Mouse (Mus musculus) frontal cortex, adult 2 months (tissue): ENCODE results near the gene Ext2. TPM values are rescaled to one million over a fixed set of nuclear protein-coding genes. Genes with fewer than 3 reads are reported as not detected.

ENCODE experiments used
- DNase-seq, 2 experiments: peaks; one replicate each; pipeline ENCODE4 v3.0.0; 2022; ENCODE audit warnings: low spot score in 1 of 2; ENCODE audit errors: extremely low spot score in 1 of 2
- polyA plus RNA-seq: library from polyadenylated mRNA; depleted of rRNA; stranded (reverse); fragments of >200 nt; gene quantifications from 2 replicates; pipeline ENCODE4 v1.2.3, GENCODE M21; 2012; rRNA removed

Ext2 gene
- polyA plus RNA-seq = 28.9 and 31.5 TPM in 2 replicates

DNA sequence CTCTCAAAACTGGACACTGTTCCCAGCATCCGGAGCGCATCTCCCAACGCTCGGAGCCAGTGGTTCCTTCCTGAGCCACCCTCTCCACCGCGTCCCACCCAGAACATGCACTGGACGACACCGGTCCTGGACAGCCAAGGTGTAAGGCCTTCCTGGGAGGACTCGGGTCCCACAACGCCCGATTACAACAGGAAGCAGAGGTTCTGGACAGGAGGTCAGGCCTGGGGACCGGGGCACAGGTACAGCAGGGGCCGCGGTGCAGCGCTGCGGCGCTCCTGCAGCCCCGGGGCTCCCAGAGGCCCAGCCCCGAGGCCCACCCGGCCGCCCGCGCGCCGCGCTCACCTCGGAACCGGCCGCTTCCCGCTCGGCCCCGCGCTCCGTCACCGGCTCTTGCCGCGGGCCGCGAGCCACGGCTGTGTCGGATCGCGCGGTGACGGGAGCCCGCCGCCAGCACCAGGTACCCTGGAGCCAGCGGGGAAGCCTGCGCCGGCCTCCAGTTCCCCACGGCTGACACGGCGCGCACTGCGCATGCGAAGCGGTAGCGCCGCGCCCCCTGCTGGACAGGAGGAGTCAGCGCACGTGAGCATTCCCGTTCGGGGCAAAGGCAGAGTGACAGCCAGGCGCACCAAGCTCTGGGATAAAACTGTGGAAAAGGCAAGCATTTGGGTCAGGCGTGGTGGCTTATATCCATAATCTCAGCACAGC, at the start of gene Ext2:
TSS of gene Ext2 (minus strand) at position 524 of the 705 bp plus-strand sequence.
- DNase-seq = peak; percentile 44 to 95

DNA sequence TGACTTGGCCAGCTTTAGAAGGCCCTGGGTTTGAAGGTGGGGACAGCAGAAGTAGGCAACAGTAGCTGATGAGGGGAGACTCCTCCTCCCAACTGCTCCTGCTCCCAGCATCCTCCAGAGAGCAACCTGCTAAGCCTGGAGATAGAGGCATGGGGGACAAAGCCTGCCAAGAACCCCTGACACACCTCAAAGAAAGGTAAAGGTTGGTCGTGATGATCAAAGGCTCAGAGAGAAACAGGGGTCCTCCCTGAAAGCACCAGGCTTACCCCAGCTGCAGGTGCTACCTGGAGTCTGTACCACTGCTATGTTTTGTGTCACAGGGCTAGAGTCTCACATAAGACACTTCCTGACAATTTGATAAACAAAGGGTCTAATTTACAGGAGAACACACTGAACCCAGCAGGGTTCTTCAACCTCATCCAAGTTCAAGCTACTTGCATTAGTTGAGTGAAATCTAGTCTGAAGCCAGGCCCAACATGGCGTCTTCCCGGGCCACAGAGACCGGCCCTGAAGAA, 49.1 kb upstream of the Ext2 start:
- no peak for DNase-seq

DNA sequence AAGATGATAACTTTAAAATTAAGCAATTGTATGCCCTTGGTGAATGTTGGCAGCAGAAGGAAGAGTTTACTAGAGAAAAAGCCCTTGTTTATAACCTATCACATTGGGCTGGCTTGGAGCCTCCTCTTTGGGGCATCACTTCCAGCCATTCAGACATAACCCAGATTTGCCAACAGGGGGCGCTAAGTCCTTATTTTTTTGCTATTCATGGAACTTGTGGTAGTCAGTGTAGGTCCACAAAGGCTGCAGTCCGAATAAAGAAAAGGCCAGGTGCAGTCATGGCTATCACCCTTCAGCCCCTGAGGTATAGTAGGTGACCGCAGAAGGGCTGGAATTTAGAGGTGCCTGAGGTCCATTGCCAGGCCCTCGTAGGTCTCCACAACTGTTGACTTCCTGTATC, 48.5 kb upstream of the Ext2 start:
- DNase-seq = peak; percentile 48 to 90

DNA sequence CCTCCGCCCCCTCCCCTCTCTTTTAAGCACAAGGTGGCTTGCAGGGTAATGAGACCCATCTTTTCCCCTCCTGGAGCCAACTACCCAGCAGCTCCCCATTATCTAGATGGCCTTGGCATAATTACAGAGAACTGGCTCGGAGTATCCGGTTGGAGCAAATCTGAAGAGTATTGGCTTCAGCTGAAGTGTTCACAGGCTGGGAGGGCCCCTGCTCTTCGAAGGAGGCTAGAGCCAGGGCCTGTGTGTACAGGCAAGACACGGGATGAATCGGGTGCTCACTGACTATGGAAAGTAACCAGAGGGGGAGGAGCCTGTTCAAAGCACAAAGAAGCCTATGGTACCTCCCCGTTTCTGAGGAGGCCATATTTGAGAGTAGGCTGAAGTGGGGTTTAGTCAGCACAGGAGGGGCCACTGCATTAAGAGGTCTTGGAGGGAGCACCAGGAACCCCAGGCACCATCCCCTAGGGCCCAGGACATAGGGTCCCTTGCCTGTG, 46.8 kb upstream of the Ext2 start, which contains the start of gene Accsl:
TSS of gene Accsl (minus strand) at position 51 of the 494 bp plus-strand sequence.
- no peak for DNase-seq

DNA sequence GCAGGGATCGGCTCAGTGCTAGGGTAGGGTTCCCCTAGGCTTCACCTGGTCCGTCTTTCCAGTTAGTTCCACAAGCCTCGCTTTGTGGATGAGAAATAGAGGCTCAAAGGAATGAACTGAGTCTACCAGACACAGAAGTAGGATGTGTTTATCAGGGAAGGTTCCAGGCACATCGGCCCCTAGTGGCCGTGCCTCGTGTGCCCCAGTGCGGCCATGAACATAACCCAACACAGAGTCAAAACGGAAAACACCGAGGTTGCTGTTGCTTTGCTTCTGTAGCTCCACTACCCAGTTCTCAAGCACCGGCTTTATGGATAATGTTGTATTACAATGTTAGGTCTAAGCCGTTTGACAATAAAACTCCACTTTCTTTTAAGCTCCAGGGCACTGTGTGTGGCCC, 46.2 kb upstream of the Ext2 start:
- no peak for DNase-seq

DNA sequence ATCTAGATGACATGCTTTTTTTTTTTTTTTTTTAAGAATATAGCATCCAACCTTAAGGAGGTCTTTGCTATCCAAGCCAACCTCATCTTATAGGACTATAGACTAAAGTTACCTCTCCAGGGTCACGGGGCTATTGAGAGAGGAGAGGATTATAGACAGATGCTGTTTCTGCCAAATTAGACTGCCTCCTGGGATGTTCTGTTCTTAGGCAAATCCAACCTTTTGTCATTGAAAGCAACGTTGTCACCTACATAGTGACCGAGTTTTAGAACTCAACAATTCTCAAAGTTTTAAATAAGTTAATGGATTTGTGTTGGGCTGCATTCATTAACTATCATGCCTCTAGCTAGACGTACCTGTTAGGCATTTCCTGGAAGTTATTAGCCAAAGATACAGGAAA, 40.9 kb upstream of the Ext2 start:
- no peak for DNase-seq

DNA sequence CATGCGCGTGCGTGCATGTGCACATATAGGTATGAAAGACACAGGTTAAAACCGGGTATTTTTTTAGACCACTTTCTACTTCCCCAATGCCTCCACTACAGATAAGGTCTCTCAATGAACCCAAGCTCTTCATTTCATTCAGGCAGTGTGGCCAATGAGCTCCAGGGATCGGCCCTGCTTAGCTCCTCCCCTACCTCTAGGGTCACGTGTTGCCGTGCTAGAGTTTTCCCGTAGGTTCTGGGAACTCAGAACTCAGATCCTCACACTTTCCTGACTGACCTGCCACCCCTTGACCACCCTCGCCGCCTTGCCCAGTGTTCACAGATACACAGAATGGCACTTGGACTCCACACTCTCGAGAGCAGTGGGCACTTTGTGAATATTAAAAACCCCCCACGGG, 36.5 kb upstream of the Ext2 start:
- DNase-seq = no peak

DNA sequence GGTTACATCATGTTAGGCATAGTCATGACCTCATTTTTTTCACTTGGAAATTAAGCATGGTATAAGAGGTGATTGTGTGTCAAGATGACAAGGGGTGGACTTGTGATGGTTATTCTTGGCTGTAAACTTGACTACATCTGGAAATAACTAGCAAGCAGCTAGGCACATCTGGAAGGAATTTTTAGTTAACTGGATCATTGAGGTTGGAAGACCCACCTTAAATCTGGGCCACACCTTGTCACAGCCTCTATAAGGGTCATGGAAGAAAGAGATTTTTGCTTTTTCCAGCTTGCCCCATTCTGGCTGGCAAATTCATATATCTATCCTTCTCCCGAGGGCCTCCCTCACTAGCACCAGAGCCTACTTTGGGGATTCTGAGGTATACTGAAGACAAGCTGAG, 28.9 kb upstream of the Ext2 start:
- no peak for DNase-seq

DNA sequence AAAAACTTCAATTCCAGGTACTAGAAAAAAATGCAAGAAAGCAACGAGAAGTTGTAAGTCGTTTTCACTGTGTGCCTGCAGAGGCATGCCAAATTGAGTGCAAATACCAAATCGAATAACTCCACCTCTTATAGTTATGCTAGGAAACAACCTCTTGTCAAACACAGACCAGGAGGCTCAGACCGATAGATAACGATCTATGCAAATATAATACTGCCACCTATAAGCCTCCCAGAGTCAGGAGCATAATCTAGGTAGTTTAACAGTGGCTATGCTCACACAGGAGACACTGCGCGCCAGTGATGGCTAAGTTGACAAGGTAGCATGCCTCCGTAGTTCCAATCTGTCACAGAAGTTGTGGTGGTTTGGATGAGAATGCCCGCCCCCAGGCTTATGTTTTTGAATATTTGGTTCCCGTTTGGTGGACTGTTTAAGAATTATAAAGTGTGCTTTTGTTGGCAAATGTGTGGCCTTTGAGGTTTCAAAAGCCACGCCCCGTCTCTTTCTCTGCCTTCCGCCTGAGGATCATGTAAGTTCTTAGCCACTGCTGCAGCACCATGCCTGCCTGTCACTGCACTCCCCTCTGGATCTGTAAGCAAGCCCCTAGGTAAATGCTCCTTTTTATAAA, 28.1 kb upstream of the Ext2 start:
- DNase-seq = no peak

DNA sequence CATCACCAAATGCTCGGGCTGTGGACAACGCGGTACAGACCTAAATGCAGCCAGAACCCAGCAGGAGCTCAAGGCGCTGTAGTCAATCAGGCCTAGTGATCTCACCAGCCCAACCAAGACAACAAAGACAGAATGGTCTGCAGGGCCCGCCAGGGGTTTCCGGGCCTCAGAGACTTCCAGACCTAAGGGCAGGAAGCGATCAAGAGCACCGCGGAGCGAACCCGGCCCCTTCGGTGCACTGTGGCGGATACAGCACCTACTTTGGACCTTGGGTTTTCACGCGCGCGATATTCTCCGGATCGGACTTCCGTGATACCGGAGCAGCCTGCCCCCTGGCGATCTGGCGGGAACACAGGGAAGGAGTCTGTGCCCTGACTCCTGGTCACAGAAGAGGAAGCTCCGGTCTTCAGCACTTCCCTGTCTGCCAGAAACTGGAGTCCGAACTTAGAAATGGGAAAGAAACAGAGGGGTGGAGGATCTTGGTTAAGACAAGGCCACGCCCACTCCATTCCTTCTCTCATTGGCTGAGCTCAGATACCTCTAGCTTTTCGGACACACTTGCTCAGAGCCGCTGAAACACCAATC, 27.2 kb upstream of the Ext2 start, which contains the start of gene Accs:
TSS of gene Accs (minus strand) at position 439 of the 585 bp plus-strand sequence.
- DNase-seq = peak; percentile 7 to 57

DNA sequence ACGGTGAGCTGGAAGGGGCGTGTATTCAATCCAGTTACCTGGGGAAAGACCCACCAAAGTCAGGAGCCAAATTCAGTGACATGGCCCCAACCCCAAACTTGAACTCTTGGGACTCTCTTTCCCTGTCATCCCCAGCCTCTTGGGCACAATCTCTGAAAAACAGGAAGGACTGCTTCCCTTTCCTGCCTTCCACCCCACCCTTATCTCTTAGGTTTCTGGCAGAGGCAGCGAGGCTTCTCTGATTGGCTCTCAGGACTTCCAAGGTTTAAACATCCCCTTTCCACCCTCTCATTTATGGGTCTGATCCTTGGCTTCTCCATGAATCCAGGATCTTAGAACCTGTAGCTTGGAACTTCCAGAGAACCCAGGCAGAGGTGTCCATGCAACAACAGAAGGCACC, 19.0 kb upstream of the Ext2 start:
- no peak for DNase-seq

DNA sequence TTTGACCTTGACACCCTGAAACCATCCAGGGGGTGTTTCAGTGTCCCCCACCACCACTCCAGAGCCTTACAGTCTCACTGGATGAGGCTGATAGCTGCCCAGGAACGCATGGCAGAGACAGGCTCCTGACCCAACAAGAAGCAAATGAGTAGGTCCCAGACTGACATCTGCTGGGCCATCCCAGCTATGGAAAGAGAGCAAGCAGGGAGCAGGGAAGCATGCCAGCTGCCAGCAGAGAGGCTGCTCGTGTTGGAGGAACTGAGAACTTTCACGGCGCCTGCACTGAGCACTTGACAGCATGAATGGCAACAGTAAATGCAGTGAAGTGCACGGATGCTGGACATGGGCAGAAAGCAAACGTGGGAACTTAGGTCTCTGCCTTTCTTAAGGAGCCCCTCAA, 17.7 kb upstream of the Ext2 start:
- DNase-seq = no peak

DNA sequence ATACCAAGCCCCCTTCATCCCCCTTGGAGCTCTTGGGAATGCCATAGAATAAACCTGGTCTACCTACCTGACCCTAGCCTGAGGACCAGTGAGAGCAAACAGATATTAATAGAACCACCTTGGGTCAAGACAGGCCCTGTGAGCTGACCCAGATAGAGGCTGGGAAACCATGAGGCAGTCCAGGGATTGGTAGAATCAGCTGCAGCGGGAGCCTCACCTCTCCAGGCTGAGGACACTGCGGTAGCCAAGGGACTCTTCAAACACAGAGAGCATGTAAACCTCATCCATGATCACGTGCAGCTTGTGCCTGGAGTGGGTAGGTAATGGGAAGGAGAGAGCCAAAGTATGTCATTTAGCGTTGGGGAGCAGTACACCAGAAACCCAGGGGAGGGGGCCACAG, 16.6 kb upstream of the Ext2 start:
- no peak for DNase-seq

DNA sequence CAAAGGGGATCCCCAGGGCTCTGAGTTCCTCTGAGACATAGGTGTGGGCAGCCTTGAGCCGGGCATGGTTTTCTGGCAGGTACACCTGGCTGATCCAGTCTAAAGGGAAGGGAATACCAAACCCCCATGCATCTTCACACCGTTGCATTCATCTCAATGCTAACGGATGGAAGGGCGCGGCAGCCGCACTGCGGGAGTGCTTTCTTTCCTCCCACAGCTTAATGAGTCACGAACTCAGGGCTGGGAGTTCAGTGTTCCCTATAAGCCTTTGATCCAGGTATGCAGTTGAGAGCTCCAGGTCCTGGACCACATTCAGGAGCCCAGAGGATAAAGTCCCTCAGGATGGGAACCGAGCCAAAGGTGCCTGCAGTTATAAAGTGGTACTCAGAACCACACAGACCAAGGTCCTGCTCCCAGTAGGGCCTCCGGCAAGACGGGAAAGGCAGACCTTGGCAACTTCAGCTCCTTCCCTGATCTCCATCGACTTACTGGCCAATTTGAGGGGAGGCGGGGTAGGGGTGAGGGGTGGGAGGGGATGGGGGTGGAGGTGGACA, 13.9 kb upstream of the Ext2 start:
- peak in 1 of 2 experiments; percentile 23 for DNase-seq

DNA sequence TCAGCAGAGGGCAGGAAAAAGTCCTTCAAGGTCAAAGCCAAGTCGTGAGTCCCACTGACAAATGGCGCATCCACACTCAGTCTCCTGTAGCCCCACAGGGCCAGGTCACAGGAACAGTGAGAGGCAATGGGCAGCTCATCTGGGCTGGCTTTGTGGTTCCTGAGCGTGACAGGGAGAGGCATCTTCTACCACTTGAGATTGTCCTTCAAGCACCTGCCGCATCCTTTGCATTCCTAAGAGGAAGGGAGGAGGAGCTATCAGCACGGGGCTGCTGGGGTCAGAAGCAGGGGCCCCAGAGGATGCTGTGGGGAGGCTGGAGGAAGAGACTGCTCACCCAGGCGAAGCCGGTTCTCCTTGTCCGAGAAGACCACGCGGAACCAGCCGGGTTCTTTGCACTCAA, 13.2 kb upstream of the Ext2 start:
- no peak for DNase-seq

DNA sequence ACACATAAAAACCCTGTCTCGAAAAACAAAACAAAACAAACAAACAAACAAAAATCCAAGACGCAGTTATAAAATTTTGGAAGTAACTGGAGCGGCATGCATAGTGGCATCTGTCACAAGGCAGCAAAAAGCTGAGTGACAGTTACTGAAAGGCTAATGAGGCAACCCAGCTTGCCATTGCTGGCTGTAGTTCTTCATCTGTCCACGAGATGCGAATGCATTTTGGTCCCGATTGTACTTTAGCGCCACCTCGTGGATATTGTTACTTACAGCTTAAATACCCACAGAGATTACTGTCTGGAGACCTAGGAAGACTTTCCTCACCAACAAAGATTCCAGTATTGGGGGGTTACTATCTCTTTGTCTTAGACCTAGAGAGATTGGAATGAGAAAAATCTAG, 1.2 kb upstream of the Ext2 start:
- peak; percentile 36 to 91 for DNase-seq

DNA sequence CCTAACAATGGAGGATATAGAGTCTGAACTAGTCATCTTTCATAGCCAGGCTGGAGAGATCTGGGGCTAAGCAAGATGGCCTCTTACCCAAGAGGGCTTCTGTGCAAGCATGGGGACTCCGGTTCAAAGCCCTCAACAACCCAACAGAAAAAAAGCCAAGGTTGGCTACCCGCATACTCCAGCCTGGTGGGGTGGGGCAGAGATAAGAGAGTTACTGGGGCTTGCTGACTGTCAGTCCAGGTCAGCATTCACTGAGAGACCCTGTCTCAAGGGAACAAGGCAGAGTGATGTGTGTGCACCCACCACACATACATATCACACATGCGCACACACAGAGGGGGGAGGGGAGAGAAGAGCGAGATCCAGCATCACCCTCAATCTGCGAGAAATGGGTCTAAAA, 4.6 kb downstream of the Ext2 start:
- DNase-seq = no peak

DNA sequence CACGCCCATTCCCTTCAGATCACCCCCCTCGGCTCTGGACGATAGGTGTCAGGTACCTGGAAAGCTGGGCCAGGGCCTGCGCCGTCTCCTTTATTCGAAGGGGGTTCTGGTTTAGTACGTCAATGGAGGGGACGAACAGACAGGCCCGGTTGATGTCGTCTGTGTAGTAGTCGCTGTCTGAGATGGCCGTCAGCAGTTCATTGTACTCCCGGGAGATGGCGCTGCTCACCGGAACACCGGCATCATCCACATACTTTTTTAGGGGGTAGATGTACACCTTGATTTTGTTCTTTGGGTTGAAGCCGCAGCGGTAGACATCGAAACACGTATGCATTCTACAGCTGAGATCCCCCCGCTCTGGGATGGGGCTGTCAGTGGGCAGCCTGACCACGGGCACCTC, 9.0 kb downstream of the Ext2 start:
- no peak for DNase-seq

DNA sequence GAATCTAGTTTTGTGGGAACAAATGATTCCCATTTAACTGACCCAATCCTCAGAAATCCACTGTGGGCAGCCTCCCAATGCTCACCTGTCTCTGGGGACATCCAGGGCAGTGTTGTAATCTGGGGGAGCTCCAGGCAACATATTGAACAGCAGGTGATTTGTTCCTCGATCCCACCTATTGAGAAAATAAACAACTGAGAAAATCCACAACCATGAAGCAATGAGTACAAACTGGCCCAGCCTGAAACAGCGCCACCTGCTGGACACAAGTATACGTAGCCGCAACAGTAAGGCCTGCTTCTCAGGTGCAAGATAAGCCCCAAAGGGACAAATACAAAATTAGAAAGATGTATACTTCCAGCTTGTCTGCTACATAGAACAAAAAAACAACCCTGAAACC, 10.6 kb downstream of the Ext2 start:
- peak in 1 of 2 experiments; percentile 74 for DNase-seq

DNA sequence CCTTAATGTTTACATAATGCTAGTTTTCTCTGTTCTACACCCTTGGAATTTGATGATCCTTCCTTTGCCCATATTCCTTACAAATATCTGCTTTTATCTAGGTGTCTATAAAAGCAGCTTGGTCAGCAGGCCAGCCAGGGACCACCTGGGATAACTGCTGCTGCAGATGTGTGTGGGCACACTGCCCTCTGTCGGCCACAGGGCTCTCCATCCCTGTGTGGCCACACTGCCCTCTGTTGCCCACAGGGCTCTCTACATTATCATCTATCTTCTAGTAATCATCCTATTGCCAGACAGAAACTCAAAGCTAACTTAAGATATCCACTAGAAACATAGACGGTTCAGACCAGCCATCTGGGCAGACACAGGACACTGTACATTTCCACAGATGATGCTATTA, 12.4 kb downstream of the Ext2 start:
- DNase-seq = peak in 1 of 2 experiments; percentile 39

DNA sequence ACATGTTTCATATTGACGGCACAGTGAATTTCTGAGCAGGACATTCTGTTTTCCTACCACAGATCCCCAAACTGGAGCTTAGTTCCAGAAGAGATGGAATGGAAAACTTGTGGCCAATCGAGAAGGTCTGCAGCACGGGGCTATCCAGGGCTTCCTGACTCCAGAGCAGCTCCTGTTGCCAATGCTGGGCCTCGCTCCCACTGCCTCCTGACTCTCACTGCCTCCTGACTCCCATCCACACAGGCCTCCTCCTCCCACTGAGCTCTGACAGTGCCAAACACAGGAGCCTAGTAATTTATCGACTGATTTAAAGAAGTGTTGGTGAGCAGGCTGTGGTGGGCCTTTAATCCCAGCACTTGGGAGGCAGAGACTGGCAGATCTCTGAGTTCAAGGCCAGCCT, 14.3 kb downstream of the Ext2 start:
- DNase-seq = no peak
